Mouse (Mus musculus) CH12.LX (cell line): ENCODE data around the gene Kif5c.

ENCODE experiments used
- CHD2 ChIP-seq: IDR thresholded peaks from 2 replicates; pipeline ENCODE4 v1.6.1; 2011; ENCODE audit warnings: low read length, improper control_type of control experiment
- CTCF ChIP-seq, 2 experiments: IDR thresholded peaks in 1 of 2; conservative IDR thresholded peaks in 1 of 2; 2 replicates each; pipeline ENCODE4 v1.5.1; 2011 to 2012; ENCODE audit warnings: low read depth in 2 of 2, low read length in 2 of 2, improper control_type of control experiment in 1 of 2, inconsistent platforms in 1 of 2, mild to moderate bottlenecking in 1 of 2, moderate library complexity in 1 of 2
- EP300 ChIP-seq: IDR thresholded peaks from 2 replicates; pipeline ENCODE4 v1.6.1; 2011; ENCODE audit warnings: low read length, improper control_type of control experiment
- GABPA ChIP-seq: IDR thresholded peaks from 2 replicates; pipeline ENCODE4 v1.6.1; 2012; ENCODE audit warnings: low read depth, low read length, improper control_type of control experiment, inconsistent platforms; ENCODE audit not compliant: insufficient replicate concordance
- KAT2A ChIP-seq: IDR thresholded peaks from 2 replicates; pipeline ENCODE4 v1.6.1; 2012; ENCODE audit warnings: low read length, improper control_type of control experiment, inconsistent platforms; ENCODE audit not compliant: insufficient replicate concordance
- MAX ChIP-seq: IDR thresholded peaks from 2 replicates; pipeline ENCODE4 v1.6.1; 2011; ENCODE audit warnings: low read length, improper control_type of control experiment
- POLR2A ChIP-seq: IDR thresholded peaks from 2 replicates; pipeline ENCODE4 v1.6.1; 2011; ENCODE audit warnings: low read depth, mild to moderate bottlenecking, improper control_type of control experiment, low read length
- POLR2AphosphoS2 ChIP-seq: IDR thresholded peaks from 2 replicates; pipeline ENCODE4 v1.6.1; 2011; ENCODE audit warnings: low read depth, low read length, improper control_type of control experiment
- RCOR1 ChIP-seq: conservative IDR thresholded peaks from 2 replicates; pipeline ENCODE4 v1.6.1; 2012; ENCODE audit warnings: low read depth, mild to moderate bottlenecking, inconsistent platforms, low read length, improper control_type of control experiment
- SIN3A ChIP-seq: IDR thresholded peaks from 2 replicates; pipeline ENCODE4 v1.6.1; 2012; ENCODE audit warnings: low read length, improper control_type of control experiment, inconsistent platforms
- SMC3 ChIP-seq: IDR thresholded peaks from 2 replicates; pipeline ENCODE4 v1.6.1; 2011; ENCODE audit warnings: low read depth, low read length, improper control_type of control experiment
- USF1 ChIP-seq: IDR thresholded peaks from 2 replicates; pipeline ENCODE4 v1.6.1; 2014; ENCODE audit warnings: low read depth, mild to moderate bottlenecking, inconsistent platforms, low read length, improper control_type of control experiment

DNA sequence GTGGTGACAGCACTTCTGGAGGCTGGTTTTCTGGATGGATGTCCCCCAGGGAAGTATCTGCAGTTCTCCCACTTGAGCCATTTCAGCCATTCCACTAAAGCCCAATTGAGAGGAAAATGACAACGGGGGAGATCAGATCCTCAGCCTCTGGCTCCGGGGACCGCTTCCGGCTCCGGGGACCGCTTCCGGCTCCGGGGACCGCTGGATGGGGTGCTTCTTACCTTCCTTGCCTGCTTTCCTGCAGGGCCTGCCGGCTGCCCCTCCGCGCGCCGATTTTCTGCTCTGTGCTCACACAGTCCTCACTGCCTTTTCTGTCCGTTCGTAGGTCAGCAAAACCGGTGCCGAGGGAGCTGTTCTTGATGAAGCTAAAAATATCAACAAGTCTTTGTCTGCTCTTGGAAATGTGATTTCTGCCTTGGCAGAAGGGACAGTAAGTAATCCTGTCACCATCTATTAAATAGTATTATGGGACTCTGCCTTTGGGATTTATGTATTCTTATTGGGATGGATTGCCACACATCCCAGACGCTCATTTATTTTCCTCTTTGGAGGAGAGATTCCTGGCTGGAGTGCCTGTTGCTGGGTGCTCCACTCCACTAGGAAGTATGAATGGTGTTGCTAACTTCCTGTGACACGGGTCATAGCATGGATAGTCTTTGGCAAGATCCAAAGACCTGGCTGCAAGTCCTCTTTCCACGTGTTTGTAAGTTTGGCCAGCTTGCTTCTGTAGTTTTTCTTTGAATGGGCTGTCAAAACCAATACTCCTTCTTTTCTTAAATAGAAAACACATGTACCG lies 81.3 kb downstream of the Kif5c start:
- TF ChIP-seq CTCF (conservative IDR thresholded peaks at IDR 0.05 in 1 of 2, IDR thresholded peaks at IDR 0.05 in 1 of 2; ENCODE audit: low read depth in 2 of 2, low read length in 2 of 2) (no peak), POLR2A (no peak), GABPA (no peak), POLR2AphosphoS2 (no peak), EP300 (no peak), SIN3A (no peak), USF1 (no peak), CHD2 (no peak), KAT2A (no peak), SMC3 (no peak), MAX (no peak), RCOR1 (no peak)
